Mouse (Mus musculus): ENCODE data around the gene Arhgap15. TPM values are rescaled to one million over a fixed set of nuclear protein-coding genes. Genes with fewer than 3 reads are reported as not detected.

Gene Arhgap15
- polyA plus RNA-seq, 1 experiment from 2014 or later = 7.4 TPM

DNA sequence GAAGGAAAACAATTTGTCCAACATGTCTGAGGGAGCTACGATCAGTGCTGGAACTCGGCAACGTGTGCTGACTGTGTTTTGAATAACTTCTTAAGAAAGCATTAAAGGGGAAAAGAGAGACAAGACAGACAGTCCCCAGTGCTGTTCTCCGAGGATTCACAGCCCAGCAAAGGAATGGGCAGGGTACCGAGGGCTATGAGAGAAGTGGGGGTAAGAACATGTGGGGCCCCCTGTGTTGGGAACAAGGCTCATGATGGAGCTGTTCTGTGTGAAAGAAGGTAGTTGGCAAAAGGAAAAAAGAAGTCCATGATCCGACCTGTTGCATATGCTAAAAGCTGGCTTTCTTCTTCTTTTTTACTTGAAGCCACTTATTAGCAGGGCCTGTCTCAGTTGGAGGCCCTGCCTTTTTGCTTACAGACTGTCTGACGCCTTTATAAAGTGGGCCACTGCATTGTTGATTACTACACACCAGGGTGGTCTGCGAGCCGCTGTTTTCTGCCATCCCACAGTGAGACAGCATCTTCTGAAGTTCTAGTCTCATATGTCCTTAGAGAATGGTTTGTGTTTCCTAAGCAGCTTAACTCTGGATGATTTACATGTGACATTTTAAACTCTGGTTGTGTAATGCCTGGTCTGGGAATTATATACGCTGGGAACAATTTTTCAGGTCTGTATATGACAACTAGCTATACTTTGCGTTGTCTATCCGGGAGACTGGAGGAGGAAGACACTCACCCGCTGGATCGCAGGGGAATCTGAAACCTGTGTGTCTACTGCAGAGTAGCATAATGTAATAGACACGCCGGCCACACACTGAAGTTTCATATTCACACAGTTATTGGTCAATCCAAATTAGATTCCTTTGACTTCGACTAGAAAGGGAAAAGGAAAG, 523.1 kb downstream of the Arhgap15 start:
- Histone ChIP-seq H3K9ac (ENCODE audit: low read depth, low read length) (no peak overlapping the region), H3K4me2 (no peak overlapping the region), H3K27ac (ENCODE audit: low read depth, low read length) (no peak overlapping the region), H3K4me1 (replicated peaks; ENCODE audit: control insufficient read depth, insufficient read depth, low read length) (no peaks in the 10 kb centered on the region), H3K36me3 (ENCODE audit: control insufficient read depth, insufficient read depth, low read length) (no peaks in the 10 kb centered on the region), H3K9me3 (ENCODE audit: control insufficient read depth, low read length) (no peaks in the 10 kb centered on the region), H3K27me3 (replicated peaks; ENCODE audit: control insufficient read depth, insufficient read depth, low read length) (no peaks in the 10 kb centered on the region), H3K4me3 (ENCODE audit: low read depth, low read length) (no peak overlapping the region)
- WGBS = 66% methylated on average over 17 of the region's 17 CpGs
- ATAC-seq (replicated peaks; ENCODE audit: low FRiP score) (no peak), DNase-seq (ENCODE audit: low spot score) (no peak)

GRCm38 (mm10) chr2:44272606-44273005, 524.0 kb downstream of the Arhgap15 start:
- H3K9me3 ChIP-seq (ENCODE audit: control insufficient read depth, low read length) = no peaks in the 10 kb centered on the region
- H3K4me2 ChIP-seq = no peak overlapping the region
- DNase-seq (ENCODE audit: low spot score) = no peak
- 82% methylated on average over 13 of the region's 13 CpGs for WGBS
- no peaks in the 10 kb centered on the region for H3K36me3 ChIP-seq (ENCODE audit: control insufficient read depth, insufficient read depth, low read length)
- H3K4me1 ChIP-seq (replicated peaks; ENCODE audit: control insufficient read depth, insufficient read depth, low read length) = no peaks in the 10 kb centered on the region
- H3K27ac ChIP-seq (ENCODE audit: low read depth, low read length) = no peak overlapping the region
- H3K9ac ChIP-seq (ENCODE audit: low read depth, low read length) = no peak overlapping the region
- H3K27me3 ChIP-seq (replicated peaks; ENCODE audit: control insufficient read depth, insufficient read depth, low read length) = no peaks in the 10 kb centered on the region
- H3K4me3 ChIP-seq (ENCODE audit: low read depth, low read length) = no peak overlapping the region
- ATAC-seq (replicated peaks; ENCODE audit: low FRiP score) = no peak

DNA sequence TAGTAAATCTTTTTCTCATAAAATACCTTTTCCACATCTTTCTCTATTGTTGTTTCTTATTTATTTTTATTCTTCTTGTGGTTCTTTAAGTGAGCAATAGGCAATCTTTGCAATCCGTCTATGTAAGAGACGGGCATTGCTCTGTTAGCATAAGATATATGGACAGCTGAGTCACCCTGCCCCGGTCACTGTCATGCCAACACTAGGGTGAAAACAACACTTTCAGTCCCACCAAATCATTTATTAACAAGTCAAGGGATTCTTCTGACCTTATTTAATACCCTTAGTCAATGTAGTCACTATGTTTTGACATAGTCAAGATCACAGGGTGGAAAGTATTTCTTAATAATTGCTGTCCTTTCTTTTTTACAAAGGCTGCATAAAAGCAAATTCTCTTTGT, 525.8 kb downstream of the Arhgap15 start:
- no peaks in the 10 kb centered on the region for H3K36me3 ChIP-seq (ENCODE audit: control insufficient read depth, insufficient read depth, low read length)
- no peak for DNase-seq (ENCODE audit: low spot score)
- H3K27ac ChIP-seq (ENCODE audit: low read depth, low read length) = no peak overlapping the region
- H3K4me3 ChIP-seq (ENCODE audit: low read depth, low read length) = no peak overlapping the region
- ATAC-seq (replicated peaks; ENCODE audit: low FRiP score) = no peak
- 85% methylated on average over 3 of the region's 3 CpGs for WGBS
- no peaks in the 10 kb centered on the region for H3K27me3 ChIP-seq (replicated peaks; ENCODE audit: control insufficient read depth, insufficient read depth, low read length)
- no peak overlapping the region for H3K4me2 ChIP-seq
- no peak overlapping the region for H3K9ac ChIP-seq (ENCODE audit: low read depth, low read length)
- H3K4me1 ChIP-seq (replicated peaks; ENCODE audit: control insufficient read depth, insufficient read depth, low read length) = no peaks in the 10 kb centered on the region
- no peaks in the 10 kb centered on the region for H3K9me3 ChIP-seq (ENCODE audit: control insufficient read depth, low read length)

GRCm38 (mm10) chr2:44286181-44286719, 537.6 kb downstream of the Arhgap15 start:
- no peaks in the 10 kb centered on the region for H3K36me3 ChIP-seq (ENCODE audit: control insufficient read depth, insufficient read depth, low read length)
- no peaks in the 10 kb centered on the region for H3K4me1 ChIP-seq (replicated peaks; ENCODE audit: control insufficient read depth, insufficient read depth, low read length)
- H3K9ac ChIP-seq (ENCODE audit: low read depth, low read length) = no peak overlapping the region
- no peak overlapping the region for H3K27ac ChIP-seq (ENCODE audit: low read depth, low read length)
- H3K4me2 ChIP-seq = no peak overlapping the region
- ATAC-seq (replicated peaks; ENCODE audit: low FRiP score) = no peak
- H3K4me3 ChIP-seq (ENCODE audit: low read depth, low read length) = no peak overlapping the region
- no peaks in the 10 kb centered on the region for H3K27me3 ChIP-seq (replicated peaks; ENCODE audit: control insufficient read depth, insufficient read depth, low read length)
- DNase-seq (ENCODE audit: low spot score) = no peak
- WGBS = 77% methylated on average over 4 of the region's 4 CpGs
- H3K9me3 ChIP-seq (ENCODE audit: control insufficient read depth, low read length) = no peaks in the 10 kb centered on the region

- Histone ChIP-seq H3K9me3 (ENCODE audit: control insufficient read depth, low read length) (no peaks in the 10 kb centered on the region), H3K4me3 (ENCODE audit: low read depth, low read length) (no peak overlapping the region), H3K27ac (ENCODE audit: low read depth, low read length) (no peak overlapping the region), H3K4me2 (no peak overlapping the region), H3K4me1 (replicated peaks; ENCODE audit: control insufficient read depth, insufficient read depth, low read length) (no peaks in the 10 kb centered on the region), H3K27me3 (replicated peaks; ENCODE audit: control insufficient read depth, insufficient read depth, low read length) (no peaks in the 10 kb centered on the region), H3K9ac (ENCODE audit: low read depth, low read length) (no peak overlapping the region), H3K36me3 (ENCODE audit: control insufficient read depth, insufficient read depth, low read length) (no peaks in the 10 kb centered on the region)
- ATAC-seq (replicated peaks; ENCODE audit: low FRiP score) (no peak), DNase-seq (ENCODE audit: low spot score) (no peak)
- 86% methylated on average over 3 of the region's 3 CpGs for WGBS
These were observed 550.5 kb downstream of the Arhgap15 start for GRCm38 (mm10) chr2:44299156-44299555.

DNA sequence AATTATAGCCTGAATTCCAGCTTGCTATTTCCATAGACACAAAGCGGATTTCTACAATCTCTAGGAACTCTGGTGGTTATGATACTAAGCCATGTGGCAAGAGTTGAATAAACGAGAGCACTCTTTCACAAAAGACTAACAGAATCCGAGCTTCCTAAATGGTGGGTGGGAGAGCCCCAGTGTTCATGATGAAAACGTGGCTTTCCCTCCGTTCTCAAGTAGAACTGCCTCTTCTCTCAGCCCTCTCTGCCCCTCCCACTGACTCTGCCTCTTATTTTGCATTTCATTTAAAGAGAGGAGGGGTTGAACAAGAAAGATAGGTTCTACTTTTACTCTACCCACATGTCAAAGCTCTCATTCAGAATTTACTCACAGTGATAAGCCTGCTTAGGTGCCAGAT, 551.3 kb downstream of the Arhgap15 start:
- Histone ChIP-seq H3K36me3 (ENCODE audit: control insufficient read depth, insufficient read depth, low read length) (no peaks in the 10 kb centered on the region), H3K9ac (ENCODE audit: low read depth, low read length) (no peak overlapping the region), H3K9me3 (ENCODE audit: control insufficient read depth, low read length) (no peaks in the 10 kb centered on the region), H3K4me3 (ENCODE audit: low read depth, low read length) (no peak overlapping the region), H3K4me2 (no peak overlapping the region), H3K27me3 (replicated peaks; ENCODE audit: control insufficient read depth, insufficient read depth, low read length) (no peaks in the 10 kb centered on the region), H3K27ac (ENCODE audit: low read depth, low read length) (no peak overlapping the region), H3K4me1 (replicated peaks; ENCODE audit: control insufficient read depth, insufficient read depth, low read length) (no peaks in the 10 kb centered on the region)
- WGBS = 50% methylated on average over 5 of the region's 5 CpGs
- no peak for ATAC-seq (replicated peaks; ENCODE audit: low FRiP score)
- no peak for DNase-seq (ENCODE audit: low spot score)

DNA sequence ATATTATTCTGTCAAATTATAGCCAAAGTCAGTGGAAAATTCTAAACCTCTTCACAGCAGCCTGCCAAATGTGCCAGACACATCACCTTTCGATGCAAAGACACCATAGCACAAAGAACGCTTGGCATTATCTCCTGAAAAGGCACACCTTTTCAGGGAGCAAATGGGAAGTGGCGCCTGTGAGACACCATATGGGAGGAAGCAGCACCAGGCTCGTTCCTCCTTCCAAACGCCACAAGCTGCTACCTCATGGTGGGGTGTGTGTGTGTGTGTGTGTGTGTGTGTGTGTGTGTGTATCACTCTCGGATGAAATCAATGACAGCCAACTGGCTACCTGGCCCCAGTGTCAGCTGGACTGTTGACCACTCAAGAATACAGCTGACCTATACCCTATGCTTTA, 551.8 kb downstream of the Arhgap15 start:
- no peaks in the 10 kb centered on the region for H3K9me3 ChIP-seq (ENCODE audit: control insufficient read depth, low read length)

DNA sequence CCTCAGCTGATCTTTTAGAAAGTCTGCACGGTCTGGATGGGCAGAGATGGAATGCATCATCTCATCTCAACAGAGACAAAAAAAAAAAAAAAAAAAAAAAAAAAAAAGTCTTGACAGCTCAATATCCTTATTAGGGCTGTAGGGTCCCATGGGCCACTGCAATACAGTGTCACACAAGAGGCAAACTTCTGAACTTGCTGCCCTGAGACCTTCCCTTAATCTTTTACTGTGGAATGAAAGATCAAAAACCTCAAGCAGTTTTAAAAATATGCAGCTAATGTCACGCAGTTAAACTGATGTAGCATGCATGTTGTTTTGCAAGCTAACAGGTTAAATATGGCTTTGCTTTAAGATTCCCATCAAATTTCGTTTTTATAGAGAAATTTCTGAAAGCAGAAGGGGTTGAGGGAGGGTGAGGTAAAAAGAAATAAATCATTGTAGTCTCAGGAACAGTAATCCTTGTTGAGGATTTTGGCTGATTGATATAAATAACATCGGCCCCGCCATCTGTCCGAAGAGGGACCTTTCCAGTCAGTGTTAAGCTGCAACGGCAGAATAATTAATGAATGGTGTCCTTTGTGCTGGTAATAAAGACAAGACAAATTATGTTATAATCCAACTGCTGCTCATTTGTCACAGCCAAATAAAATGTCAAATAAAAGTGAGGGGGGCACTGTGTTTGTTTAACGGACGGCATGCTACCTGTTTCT, 555.8 kb downstream of the Arhgap15 start:
- H3K27me3 ChIP-seq (replicated peaks; ENCODE audit: control insufficient read depth, insufficient read depth, low read length) = no peaks in the 10 kb centered on the region
- no peak for ATAC-seq (replicated peaks; ENCODE audit: low FRiP score)

More for the DNA sequence above, 551.8 kb downstream of the Arhgap15 start:
- no peak overlapping the region for H3K27ac ChIP-seq (ENCODE audit: low read depth, low read length)
- H3K4me2 ChIP-seq = no peak overlapping the region
- ATAC-seq (replicated peaks; ENCODE audit: low FRiP score) (no peak), DNase-seq (ENCODE audit: low spot score) (no peak)
- no peaks in the 10 kb centered on the region for H3K4me1 ChIP-seq (replicated peaks; ENCODE audit: control insufficient read depth, insufficient read depth, low read length)
- no peak overlapping the region for H3K9ac ChIP-seq (ENCODE audit: low read depth, low read length)
- 52% methylated on average over 6 of the region's 6 CpGs for WGBS
- H3K27me3 ChIP-seq (replicated peaks; ENCODE audit: control insufficient read depth, insufficient read depth, low read length) = no peaks in the 10 kb centered on the region
- no peaks in the 10 kb centered on the region for H3K36me3 ChIP-seq (ENCODE audit: control insufficient read depth, insufficient read depth, low read length)
- no peak overlapping the region for H3K4me3 ChIP-seq (ENCODE audit: low read depth, low read length)

More for the DNA sequence above, 555.8 kb downstream of the Arhgap15 start:
- no peak overlapping the region for H3K9ac ChIP-seq (ENCODE audit: low read depth, low read length)
- no peak for DNase-seq (ENCODE audit: low spot score)
- no peaks in the 10 kb centered on the region for H3K36me3 ChIP-seq (ENCODE audit: control insufficient read depth, insufficient read depth, low read length)
- H3K4me2 ChIP-seq = no peak overlapping the region
- H3K27ac ChIP-seq (ENCODE audit: low read depth, low read length) = no peak overlapping the region
- H3K4me1 ChIP-seq (replicated peaks; ENCODE audit: control insufficient read depth, insufficient read depth, low read length) = no peaks in the 10 kb centered on the region
- no peaks in the 10 kb centered on the region for H3K9me3 ChIP-seq (ENCODE audit: control insufficient read depth, low read length)
- H3K4me3 ChIP-seq (ENCODE audit: low read depth, low read length) = no peak overlapping the region
- WGBS = 58% methylated on average over 9 of the region's 9 CpGs
